Mouse (Mus musculus): ENCODE results near the gene Msl1.

Msl1 gene

DNA sequence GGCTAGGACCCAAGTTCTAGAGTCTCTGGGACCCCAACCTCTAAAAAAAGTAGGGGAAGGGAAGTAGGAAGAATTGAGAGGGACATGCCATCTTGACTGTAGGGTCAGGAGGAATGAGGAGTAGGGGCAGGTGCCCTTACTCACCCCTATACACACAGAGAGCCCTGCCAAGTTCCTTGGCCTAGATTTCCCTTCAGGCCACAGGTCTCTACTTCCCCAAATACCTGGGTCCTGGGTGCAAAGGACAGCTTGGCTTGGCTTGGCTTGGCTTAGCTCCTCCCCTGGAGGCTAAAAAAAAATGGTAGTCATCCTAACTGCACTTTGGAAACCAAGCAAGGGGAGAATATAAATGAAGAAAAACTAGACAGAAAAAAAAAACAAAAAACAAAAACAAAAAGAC lies 30.6 kb upstream of the Msl1 start:
- no peak for DNase-seq

DNA sequence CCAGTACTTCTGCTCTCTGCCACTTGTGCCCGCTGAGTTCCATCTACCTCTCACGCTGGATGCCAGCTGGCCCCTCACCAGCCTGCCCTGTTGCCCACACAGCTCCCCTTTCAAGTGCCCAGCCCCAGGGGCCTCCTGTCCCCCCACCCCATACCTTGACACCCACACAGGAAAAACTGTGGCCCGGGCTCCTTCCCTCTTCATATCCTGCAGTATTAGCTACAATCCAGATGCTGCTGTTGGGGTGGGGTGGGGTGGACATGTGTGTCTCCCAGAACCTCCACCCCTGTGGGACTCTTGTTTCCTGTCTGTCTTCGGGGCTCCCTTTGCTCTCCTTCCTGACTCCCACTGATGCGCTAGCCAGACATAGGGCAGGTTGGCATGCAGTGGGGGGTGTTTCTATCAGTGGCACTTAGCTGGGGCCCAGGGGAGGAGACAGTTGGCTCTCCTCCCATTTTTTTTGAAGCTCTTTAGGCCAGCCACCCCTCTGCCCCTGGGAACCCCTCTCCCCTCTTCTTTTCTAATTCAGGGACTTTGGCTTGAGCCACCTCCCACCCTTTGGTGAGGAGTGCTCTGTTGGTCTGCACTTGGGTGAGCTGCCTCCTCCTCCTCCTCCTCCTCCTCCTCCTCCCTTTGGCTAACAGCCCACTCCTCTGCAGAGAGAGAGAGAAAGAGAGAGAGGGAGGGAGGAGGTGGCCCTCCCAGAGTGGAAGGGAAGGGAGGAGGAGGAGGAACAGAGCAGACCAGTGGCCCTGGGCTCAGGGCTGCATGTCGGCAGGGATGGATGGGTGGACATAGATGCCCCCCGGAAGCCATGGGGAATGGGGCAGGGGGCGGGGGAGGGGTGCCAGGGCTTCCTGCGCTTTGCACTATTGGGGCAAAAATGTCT lies 29.7 kb upstream of the Msl1 start:
- no peak for DNase-seq

DNA sequence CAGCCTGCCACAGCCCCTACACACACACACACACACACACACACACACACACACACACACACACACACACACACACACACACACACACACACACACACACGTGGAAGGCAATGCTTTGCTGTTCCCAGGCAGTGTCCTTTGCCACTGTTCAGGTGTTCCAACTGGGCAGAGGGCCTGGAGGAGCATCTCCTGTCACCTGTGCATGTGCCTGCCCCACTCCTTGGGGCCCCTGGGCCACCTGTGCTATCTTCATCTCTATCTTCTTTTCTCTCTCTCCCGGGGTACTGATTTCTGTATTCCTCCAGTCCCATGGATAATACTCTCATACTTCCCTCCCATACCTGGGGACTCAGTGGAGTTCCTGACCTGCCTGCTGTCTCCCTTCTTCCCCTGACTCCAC lies 29.0 kb upstream of the Msl1 start:
- DNase-seq, result no peak

DNA sequence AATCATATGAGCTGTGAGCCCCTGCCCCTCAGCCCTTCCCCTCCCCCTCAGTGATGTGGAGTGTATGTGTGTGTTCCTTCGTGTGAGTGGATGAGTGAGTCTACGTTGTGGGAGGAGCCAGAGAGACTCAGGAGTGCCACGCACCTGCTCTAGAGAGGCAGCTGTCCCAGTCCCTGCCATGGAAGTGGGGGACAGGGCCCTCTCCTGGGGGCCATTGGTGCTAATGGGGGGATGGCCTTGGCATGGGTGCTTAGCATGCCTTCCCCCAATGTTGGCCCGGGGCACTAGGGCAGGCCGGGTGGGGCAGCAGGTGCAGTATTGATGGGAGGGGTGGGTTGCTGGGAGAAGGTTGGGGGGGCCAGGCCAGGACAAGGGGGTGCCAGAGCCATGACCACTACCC lies 28.5 kb upstream of the Msl1 start:
- no peak for DNase-seq

DNA sequence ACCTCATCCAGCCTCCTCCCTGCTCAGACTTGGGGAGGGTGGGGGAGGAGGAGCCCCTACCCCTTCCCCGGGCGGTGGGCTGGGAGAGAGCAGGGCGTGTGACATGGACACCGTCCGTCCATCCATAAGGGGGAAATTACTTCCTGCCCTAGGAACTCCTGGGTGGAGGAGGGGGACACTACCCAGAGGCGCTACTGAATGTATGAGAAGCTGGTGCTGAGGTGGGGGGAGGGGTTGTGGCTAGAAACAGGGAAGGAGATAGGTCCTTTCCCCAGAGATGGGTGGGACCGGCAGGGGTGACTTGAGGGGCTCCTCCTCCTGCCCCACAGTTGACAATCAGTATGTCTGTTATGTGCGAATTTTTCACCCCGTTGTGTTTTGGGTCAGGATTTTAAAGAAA lies 28.0 kb upstream of the Msl1 start:
- no peak for DNase-seq

DNA sequence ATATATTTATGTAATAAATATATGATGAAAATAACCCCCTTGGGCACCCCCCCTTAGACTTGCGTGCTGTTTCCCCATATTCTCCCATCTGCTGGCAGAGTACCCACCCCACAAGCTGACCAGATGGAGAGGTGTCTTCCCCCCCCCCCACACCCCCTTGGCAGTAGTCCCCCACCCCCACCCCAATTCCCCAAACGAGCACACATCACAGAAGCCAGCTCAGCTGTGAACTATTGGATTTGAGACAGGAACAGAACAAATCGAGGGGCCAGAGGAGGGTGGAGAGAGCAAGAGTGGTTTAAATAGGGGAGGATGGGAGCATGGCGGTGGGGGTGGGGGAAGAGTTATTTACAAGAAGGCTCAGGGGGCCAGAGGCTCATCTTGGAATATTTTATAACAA lies 27.6 kb upstream of the Msl1 start:
- no peak for DNase-seq

DNA sequence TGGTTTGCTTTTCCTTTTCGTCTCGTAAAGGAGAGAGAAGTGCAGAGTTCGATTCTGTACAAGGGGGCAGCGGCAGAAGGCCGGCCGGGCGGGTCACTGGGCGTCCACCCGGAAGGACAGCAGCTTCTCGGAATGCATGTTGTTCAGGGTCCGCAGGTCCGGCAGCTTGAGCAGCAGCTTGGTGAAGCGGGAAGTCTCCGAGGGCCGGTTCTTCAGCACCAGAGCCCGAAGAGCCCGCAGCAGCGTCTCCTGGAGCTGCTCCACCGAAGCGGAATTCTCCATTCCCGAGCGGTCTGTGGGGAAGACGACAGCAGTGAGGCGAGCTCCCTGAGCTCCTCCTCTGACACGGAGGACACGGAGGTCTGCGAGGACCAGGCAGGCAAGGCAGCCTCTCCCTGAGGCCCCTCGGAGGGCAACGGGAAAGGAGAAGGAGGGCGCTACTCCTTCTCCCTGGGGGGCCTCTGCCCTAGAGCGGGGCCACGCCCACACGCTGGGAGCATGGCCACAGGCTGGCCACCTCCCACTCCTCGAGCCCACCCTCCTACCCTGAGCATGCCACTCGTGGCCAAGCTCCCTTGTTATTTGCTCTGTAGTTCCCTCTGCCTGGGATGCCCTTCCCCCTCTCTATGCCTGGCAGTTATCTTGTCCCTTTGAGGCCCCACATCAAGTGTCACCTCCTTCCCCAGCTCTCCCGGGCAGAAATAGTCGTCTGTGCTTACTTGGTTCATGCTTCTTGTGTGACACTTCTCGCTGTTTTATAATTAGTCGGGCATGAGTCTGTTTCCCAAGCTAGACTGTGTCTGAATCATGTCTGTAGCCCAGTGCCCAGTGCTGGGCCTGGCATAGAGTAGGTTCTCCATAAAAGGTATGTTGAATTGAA lies 26.9 kb upstream of the Msl1 start:
- DNase-seq, result no peak

DNA sequence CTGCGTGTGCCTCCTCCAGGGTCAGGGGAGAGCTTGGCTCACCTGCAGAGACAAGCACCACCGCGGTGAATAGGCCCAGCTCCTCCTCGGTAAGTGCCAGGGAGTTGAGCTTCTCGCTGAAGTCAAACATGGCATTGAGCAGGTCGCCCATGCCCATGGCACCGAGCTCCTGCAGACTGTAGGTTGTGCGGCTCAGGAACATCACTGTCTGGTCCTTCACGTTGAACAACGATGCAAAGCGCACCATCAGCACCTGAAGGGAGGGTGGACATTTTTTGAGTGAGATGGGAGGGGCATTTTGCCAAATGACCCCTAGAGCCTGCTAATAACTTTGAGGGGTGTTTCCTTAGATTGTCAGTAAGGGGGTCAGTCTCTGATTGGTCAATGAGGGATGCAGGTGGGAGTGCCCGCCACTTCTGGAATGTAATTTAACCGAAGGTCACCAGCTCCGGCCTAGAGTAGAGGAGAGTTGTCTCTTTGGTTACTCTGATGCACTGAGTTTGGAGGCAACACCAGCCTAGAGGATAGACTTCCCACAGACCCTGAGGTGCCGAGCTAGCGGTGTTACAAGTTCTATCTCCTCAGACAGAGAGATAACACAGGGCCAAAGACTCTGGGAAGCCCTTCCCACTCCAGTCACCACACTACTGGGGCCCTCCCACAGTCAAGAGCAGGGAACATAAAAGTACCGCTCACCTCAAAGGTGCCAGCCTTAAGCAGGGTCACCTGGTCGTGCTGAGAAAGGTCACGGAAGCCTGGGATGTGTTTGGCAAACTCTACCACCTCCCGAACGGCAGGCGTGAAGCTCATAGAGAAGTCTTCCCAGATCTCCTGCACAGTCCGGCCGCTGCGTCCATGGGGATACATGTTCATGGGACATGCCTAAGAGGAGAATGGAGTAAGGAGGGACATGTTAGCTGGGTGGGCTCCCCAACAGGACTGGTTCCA lies 26.0 kb upstream of the Msl1 start:
- no peak for DNase-seq

DNA sequence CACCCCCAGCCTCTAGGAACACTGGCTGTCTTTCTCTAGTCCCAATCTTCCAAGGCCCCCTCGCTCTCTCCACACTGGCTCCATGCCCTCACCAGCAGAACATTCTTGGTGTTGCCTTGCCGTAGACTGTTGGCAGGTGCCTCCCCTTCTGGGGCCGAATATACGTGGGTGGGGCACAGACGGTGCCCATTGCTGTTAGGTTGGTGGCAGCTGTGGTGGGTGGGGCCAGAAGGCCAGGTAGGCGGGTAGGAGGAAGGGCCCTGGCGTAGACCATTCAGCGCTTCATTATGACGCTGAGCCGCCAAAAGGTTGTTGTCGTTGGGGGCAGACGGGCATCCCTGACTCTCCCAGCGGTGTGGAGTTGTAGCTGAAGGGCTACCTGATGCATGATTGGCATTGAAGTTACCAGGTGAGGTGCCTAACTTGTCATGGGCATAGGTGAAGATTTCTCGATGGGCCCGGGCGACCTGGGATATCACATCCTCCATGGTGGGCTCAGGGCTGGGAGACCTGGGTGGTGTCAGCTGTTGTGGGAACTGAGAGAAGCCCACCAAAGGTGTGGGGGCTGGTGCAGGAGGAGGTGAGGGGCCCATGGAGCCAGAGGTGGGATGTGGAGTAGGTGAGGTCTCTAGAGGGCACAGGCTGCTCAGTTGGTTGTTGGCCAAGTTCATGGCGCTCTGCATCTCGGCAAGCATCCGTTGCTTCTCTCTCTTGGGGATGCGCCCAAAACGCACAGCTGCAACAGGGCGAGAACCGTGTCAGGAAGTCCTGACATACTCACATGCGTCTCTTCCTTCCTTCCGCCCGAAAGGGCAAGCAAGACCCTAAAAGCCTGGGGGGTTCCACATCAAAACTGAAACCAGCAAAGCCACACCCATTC lies 25.0 kb upstream of the Msl1 start:
- no peak for DNase-seq

DNA sequence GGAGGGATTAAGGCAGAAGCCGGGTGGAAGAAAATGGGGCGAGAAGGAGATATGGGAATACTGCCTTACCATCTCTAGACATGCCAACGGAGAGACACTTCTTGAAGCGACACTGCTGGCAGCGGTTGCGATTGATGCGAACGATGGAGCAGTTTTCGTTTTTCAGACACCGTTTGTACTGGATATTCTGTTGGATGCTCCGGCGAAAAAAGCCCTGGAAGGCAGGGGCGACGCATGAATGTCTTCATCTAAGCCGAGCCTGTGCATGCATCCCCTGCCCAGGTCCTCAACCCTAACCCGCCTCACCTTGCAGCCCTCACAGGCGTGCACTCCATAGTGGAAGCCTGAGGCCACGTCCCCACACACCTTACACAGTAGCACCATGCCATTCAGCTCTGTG lies 24.2 kb upstream of the Msl1 start:
- no peak for DNase-seq

DNA sequence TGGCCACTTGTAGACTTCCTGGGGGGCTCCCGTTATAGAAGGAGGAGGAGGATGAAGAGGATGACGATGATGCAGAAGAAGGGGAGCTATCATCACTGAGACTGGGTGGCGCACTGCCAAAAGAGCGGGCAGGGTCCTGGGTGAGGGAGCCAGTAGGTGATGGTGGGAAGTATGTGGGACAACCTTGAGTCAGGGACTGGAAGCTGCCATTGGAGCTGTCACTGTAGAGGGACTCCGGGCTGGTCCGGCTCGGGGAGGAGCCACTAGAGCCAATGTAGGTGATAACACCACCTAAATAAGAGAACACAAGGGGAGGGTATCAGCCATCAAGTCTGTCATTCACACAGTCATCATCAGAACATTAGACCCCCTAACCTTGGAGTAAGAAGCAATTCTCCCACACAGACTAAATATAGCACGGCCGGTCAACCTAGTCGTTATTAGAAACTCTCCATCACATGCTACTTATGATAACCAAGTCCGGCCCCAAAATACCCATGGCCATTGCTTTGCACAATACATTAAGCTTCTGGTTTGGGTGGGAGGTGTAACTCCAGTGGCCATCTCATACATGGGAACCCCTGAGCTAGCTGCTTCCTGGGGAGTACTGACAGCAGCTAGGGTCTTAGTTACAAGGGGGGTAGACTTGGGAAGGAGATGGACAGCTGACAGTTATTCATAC lies 23.3 kb upstream of the Msl1 start:
- no peak for DNase-seq

DNA sequence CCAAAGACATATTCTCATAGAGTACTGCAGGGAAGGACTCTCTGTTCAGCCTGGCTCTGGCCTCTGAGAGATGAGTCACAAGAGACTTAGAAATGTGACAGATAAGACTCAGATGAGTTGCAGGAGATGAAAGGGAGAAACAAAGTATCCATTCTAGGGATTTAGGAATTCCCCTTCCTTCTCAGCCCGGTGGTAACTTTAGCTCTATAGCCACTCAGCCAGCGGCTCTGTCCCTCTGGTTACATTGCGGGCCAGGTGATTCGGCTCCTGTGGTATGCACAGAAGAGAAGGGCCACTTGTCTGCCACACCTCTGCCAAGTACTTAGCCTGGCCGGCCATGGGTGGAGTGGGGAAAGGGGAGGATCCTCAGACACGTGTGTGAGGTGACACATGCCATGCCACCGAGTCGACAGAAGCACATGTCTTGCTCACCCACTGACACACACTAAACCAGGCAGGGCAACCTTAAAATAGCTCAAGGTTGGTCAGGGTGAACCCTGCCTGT lies 22.6 kb upstream of the Msl1 start:
- DNase-seq, result no peak

DNA sequence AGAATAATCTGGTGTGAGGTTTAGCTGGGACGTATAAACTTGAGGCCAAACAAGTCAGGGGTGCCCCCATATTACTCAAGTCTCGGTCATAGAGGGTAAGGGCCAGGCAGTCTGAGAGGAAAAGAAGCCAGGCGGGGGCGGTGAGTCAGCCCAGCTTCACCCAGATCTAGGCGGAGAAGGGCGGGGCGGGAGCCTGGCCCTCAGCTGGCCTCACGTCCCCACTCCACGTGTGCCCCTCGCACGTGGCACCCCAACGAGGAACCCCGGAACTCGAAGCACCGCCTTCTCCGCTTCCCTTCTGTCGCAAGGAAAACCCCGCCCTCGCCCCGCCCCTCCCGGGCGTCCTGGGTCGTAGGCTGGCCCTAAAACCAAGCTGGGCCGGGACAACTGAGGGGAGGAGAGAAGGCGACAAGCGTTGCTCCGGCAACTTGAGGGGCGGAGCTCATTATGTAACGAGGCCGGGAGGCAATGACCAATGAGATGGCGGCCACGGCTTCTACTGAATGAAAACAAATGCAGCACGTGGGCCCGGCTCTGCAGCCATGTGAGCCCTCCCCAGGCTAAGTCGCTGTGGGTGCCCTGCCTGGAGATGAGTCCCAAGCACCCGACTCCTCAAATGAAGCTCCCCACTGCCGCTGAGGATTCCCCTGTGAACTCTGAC lies 21.6 kb upstream of the Msl1 start:
- peak; percentile 98 to 99 for DNase-seq

DNA sequence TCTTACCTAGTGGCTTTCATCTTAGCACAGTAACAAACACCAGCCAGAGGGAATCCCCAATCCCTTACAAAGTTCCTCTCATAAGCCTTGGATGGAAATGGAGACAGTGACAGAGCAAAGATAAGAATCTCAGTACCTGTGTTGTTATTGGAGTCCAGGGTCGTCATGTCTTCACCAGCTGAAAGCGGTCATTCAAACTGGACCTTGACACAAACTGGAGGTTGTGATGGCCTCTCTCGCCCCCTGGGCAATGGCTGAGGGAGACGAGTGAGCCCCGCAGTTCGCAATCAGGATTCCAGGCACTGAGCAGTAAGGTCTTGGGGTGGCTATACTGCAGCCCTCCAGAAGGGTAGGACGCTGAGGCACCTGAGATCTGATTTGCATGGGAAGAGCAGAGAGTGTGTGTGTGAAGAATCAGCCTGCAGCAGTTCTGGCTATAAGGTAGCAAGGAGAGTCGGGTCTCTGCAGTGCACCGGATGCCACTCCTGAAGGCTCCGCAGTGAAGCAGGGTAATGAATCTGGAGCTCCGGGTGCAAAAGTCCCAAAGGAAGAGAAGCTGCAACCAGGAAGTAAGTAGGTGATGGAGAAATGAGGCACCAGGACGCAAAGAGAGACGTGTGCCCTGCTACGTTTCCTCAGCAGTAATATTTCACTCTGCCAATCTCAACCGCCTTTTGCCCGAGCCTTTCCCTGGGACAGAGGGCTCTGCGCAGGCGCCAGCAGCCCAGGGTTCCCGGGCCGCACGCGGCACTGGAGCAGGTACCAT lies 20.6 kb upstream of the Msl1 start, which contains the start of gene Nr1d1:
Nr1d1 (minus strand) TSS at position 752 of the 766 bp plus-strand sequence.
- no peak for DNase-seq

DNA sequence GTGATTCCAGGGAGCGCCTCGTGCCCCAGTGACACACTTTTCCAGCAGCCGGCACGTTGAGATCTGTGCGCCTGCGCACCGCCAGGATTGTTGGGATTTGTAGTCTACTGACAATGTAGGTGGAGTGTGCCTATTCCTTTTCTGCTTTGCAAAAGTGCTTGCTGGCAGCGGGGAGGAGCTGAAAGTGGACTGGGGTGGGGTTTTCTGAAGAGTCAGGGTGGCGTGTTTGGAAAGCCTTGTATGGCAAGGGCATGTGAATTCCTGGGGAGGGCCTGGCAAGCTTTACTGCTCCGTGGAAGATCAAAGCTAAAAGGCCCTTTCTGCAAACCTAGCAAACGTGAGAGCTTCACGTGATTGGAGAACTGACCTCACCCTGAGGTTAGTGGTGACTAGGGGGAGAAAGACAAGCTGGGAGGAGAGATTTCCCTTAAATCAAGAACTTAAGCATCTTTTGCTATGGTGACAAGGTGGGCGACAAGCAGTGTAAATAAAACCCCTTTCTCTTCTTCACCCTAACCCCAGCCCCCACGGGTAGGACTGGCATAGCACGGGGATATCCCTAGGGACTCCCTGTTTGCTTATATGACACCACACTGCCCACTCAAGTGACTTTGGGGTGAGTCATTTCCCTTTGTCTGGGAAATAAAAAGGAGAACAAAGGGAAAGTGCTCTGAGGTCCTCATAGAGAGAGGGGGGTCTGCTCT lies 19.8 kb upstream of the Msl1 start:
- peak; percentile 86 to 92 for DNase-seq

DNA sequence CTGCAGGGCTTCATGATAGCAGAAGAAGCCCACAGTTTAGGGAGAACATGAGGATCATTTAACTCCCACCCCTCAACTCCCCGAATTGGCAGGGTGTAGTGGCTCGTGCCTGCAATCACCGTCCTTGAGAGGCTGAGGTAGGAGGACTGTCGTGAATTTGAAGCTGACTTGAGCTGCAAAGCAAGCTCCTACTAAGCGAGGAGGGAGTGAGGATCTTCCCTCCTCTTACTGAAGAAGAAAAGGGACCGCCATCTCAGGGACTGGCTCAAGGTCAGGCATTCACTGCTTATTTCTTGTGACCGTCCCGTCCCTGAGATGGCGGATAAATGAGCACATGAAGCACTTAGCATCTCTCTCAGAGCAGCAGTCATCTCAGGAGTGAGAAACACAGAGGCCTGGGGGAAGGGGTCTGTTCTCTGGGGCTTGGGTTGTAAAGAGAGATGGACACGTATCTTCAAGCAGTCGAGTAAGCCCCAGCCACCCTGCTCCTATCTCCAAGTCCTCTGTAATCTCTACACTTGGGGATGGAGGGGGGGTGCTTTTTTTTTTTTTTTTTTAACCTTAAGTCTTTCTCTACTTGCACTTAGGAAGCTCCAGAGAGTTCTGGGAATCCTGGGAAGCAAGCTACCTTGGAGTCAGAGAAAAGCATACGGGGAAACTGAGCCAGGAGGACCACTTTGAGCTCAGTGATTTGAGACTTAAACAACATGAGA lies 19.1 kb upstream of the Msl1 start:
- DNase-seq, result no peak

DNA sequence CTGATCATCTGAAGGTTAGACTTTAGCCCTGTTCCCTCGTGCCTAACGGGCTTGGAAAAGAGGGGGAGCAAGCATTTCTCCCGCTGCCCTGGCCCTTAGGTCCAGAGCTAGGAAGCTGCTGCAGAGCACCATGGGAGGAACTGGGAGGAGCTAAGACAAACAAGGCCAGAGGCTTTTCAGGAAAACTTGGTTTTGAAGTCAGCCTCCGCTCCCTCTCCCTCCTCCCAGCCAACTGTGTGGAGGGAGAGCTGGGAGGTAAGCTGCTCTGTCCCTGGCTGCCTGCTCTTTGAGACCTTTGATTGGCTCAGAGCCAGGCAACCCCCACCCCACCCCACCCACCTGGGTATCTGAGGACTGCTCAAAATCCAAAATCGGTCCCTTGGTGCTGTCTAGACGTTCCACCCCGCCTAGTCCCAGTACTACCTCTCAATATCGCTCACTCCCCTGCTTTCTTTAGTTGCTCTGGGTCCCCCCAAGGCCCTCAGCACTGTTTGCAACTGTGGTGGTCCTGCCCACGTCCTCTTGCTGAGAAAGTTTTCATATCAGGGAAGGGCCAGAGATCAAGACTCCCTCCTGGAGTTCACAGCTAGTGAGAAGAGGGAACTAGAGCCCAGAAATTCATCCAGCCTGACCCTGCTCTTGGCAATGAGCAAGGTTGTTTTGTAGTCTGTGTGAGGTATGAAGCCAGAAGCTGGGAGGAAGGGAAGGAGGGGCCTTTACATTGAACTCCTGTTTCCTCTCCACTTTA lies 18.3 kb upstream of the Msl1 start:
- no peak for DNase-seq

Data from thymus, adult 18-20 months (tissue).